Mouse (Mus musculus): ENCODE results near the gene Mtln.

The Mtln gene

DNA sequence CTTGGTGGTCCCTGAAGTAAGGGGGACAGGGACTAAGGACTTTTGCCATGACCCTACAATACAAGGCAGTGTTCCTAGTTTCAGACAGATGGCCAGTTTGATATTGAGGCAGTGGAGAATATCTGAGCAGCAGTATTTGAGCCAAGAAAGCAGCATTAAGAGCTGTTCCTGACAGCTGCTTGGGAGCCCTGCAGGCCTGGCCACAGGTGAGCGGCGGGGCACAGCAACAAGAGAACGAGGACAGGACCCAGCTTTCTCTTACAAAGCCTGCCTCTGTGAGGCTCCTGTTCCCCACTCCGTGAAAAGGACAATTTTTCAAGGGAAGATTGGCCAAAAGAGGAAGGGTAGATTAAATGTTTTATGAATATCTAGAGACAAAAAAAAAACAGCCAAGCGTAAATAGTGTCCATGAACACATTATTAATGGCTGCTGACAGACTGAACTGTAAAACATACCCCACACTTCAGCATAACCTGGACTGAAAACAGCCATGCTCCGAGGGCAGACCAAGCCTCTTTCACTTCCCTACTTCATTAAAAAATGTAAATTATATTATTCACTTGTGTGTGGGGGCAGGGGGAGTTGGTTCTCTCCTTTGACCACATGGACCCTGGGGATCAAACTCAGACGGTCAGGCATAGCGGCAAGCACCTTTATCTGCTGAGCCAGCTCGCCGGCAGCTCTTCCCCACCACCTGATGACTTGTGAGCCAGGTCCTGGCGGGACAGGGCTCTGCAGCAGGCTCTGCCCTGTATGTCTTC, 40.3 kb downstream of the Mtln start:
- DNase-seq: no peak

- DNase-seq: no peak
These were observed 42.9 kb downstream of the Mtln start for GRCm38 (mm10) chr2:127749376-127749775.

DNA sequence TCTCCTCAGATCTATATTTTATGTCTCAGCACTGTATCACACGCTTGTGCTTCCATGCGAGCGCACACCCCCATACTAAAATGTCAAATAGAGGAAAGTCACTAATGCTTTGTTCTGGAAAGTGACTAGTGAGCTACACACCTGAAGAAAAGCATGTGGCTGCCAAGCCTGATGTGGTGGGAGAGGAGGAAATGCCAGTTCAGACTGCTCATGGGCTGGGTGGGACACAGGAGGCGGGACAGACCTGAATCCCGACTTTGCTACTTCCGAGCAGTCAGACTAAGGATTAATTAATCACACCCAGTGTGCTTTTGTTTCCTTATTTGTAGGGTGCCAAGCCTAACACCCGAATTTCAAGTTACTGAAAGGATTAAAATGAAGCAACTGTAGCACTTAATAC, 44.0 kb downstream of the Mtln start:
- no peak for DNase-seq

DNA sequence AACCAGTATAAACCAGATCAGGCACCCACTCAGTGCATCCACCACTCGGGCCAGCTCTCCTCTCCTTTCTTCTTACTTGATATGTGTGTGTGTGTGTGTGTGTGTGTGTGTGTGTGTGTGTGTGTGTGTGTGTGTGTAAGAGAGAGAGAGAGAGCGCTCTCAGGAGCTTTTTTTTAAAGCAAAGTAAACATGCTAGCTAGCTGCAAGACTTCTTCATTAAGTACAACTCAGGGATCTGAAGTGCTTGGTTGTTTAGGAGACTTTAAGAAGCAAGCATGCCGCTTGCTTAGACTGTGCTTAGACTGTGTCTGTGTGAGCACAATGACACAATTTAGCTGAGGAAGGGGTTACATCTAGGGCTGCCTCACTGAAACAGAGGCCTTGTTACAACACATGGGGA, 49.7 kb downstream of the Mtln start:
- DNase-seq: no peak
